Mouse (Mus musculus) small intestine, adult 2 months (tissue): ENCODE measurements at regions not wholly inside any gene's neighbourhood (a gene's known extent, or its start where the extent isn't known, plus 50 kb on each side); places are given as distances from the start of the nearest gene placed in this dataset.

Experiments
- CTCF ChIP-seq: fragments of 200-500 bp; IDR thresholded peaks from 2 replicates; pipeline ENCODE4 v1.5.1; 2012; ENCODE audit warnings: low read depth, mild to moderate bottlenecking, control low read depth, inconsistent platforms, low read length, moderate library complexity, mixed read lengths; ENCODE audit not compliant: insufficient replicate concordance, insufficient read length; ENCODE audit errors: extremely low read depth
- POLR2A ChIP-seq: fragments of 200-500 bp; IDR thresholded peaks from 2 replicates; pipeline ENCODE4 v1.6.1; 2012; ENCODE audit warnings: low read depth, mild to moderate bottlenecking, control low read depth, inconsistent platforms, low read length, moderate library complexity

DNA sequence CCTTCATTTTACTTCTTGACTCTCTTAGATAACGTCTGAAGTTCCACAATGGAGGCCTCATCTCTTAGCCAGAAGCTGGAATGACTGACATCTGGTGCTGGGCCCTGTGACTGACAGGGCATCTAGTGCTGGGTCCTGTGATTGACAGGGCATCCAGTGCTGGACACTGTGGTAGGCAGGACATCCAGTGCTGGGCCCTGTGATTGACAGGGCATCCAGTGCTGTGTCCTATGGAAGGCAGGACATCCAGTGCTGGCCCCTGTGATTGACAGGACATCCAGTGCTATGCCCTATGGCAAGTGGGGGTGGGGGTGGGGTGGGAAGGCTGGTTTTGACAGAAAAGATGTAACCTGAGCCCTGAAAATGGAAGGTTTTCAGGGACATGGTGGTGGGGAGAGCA, 52.1 kb upstream of the Lmo2 start:
- no peak for TF ChIP-seq CTCF
- TF ChIP-seq POLR2A, result no peak
